Mouse (Mus musculus): ENCODE measurements around the gene Gpr84.

The Gpr84 gene

DNA sequence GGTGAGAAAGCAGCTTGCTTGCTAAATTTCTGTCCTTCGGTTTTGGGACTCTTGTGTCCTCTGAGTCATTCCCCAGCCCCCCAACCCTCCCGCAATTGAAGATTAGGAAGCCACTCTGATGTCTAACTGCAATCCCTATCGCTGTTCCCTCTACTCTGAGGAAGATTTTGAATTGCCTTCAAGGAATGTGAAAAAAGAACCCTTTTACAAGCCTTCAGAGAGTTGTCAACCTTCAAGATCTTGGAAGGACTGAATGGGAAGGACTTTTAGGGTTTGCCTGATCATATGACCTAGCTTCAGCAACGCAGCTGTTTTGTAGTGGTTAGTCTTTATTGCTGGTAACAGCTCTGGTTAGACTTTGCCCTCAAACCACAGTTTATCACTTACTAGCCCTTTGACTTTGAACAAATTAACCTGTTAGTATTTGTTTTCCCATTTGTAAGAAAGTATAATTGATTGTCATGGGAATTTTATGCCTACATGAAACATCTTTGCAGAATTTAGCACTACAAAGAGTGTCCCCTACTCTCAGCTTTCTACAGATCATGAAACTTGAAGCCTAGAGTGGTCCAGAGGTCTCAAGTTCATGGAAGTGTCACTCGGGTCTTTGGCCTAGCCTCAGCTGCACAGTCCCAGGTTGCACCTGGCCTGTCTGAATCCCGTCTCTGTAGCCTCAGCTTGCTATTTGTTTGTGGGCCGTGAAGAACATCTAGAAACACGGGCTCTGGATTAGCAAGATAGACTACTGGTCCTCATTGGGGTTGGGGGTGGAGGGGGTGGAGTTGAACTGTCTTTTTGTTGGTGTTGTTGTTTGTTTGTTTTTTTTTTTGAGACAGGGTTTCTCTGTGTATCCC, 4.4 kb downstream of the Gpr84 start:
- DNase-seq (ENCODE audit: low spot score): no peak

DNA sequence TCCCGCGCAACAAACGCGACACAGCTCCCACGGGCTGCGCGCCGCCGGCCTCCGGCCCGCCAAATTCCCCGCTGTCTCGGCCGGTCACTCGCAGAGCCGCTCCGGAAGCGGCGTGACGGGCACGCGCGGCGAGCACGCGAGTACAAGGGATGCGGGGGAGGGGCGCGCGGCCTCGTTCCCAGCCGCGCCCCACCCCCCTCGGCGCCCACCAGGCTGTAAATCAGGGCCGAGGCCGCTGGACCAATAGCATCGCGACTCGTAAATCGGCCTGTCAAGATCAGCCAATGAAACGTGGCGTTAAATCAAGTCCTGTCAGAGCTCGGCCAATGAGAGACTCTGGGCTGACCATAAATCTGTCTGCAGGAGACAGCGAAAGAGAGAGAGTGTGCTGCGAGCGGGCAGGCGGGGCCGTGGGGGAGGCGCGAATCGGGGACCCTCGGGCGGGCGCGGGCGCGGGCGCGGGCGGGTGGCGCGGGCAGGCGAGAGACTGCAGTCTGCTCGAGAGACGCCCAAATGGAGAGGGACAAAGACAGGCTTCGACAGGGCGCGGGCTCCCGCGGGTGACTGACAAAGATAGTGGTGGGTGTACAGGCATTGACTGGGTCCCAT, 5.2 kb downstream of the Gpr84 start:
- DNase-seq (ENCODE audit: low spot score): peak; percentile 93

DNA sequence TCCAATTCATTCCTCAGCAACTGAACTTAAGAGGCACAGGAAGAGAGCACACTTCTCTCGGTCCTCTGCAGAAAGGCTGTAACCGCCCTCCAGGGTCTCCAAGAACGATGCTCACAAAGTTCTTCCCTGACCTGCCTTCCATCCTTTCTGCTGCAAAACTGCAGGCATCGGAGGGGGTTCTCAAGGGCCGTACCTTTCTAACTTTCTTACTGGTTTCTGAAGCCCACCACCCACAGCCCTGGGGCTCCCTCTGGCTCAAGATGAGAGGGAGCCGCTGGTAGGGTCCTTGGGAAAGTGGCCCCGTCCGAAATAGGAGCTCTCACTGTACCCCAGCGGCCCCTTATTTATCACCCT, 5.8 kb downstream of the Gpr84 start:
- DNase-seq (ENCODE audit: low spot score): no peak

DNA sequence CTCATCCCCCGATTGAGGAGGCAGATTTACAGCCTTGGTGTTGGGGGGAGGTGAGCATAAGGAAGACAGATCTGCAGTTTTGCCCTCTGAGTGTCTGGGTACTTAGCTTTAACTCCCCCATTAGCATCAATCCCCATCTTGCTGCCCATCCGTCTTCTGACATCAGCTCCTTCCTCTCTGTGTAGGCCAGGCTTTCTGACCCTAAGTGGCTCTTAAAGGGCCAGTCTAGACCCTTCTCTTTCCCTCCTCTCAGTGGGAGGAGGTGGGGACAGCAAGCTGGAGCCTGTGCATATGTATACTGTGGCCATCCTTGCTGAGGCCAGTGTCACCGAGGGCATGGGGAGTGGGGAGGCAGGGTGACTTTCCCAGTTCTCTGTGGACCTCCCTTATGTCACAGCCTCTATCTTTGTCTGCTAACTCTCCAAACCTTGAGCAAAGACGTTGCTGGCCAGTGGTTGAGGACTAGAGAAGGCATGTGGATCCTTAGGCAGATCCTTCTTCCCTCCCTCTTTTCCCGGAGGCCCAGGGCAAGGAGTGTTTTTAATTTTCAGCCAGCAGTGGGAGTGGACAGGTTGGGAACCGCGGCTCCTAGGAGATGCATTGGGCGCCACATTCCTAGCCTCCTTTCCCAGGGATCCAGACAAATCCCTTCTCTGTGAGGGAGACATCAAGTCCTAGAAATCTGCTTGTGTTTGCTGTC, 6.3 kb downstream of the Gpr84 start:
- no peak for DNase-seq (ENCODE audit: low spot score)

DNA sequence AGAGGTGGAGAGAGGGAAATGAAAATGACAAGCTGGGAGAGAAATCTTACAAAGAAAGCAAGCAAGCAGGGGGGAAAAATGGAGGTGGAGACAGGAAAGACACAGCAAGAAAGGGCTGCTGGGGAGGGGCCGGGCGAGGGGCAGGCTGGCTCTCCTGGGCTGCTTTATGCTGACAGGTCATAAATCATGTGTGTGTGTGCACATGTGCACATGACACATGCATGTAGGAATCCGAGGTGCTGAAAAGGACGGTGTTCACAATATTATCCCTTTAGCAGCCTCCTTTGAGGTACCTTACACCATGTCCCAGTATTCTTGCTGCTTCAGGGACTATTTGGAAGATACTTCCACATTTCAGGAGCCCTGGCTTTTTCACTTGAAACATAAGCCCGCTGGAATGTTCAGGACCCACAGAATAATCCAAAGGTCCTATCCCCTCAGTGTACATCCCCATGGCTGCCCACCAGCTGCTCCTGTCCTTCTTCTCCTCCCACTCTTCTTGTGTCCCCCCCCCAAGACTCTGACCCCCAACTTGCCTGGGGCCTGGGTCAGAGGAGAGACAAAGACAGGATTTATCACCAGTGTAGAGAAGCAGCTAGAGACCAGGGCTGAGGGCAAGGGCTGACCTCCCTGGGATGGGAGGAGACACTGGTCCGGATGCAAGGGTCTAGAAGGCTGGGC, 7.9 kb downstream of the Gpr84 start:
- no peak for DNase-seq (ENCODE audit: low spot score)

DNA sequence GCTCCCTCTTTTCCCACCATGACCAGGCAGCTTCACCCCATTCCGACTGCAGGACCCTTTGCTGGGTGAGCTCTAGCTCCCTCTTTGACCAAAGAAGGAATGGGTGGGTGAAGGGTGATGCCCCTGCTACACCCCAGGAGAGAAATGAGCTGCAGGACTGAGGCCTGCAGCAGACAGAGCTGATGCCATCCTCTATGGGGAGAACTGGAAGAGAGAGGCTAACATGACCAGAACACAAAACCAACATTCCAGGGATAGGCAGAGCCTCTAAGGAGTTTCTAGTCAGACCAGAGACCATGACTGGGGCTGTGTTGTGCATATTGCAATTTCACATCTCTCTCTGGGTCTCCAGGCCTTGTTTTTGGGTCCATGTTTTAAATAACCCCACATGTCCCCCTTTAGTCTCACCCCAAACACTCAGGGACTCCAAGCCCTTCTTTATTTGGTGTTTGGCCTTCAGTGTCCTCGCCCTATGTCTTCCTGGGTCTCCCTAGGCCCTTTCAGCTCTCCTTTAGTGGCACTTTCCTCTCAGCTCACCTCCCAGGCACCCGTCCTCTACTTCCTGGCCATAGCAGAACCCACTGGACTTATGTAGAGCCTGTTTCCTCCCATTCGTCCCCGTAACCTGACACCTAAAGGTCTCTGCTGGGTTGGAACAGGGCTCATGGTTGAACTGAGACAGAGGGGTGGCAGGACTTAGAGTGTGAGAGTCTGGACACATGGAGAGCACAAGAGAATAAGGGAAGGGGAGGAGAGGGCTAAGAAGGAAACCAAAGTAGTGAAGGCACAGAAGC, 8.7 kb downstream of the Gpr84 start:
- DNase-seq (ENCODE audit: low spot score): no peak

DNA sequence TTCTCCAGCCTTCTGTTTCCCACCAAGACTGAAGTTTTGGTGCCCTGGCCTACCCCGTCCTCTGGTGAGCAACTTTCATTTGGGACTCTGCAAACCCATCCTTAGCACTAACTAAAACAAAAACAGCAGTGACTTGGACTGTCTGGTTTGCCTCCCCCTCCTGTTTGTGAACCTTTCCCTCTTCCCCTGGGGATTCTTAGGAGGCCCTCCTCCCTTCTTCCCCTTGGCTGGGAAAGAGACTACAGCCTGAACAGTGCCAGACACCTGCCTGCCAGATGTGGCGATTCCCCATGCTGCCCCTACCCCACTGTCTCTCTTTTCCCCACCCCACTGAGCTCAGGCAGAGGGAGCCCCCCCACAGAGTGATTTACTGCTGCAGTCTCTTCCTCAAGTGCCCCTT, 9.4 kb downstream of the Gpr84 start:
- no peak for DNase-seq (ENCODE audit: low spot score)

DNA sequence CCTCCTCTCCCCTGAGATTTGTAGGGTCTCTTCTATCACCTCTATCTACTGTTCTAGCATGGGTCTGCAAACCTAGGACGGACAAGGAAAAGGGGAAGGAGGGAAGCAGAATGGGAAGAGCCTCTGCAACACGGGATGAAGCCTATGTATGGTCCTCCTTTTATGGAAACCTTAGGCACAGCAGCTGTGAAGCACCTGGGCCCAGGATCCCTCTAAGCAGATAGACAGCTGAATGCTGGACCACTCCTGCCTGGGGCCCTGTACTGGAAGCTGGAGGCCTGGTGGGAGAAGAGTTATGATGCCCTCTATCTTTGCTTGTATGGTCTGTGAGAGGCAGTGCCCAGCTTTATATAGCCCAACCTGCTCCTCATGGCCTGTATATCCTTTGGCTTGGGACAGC, 9.9 kb downstream of the Gpr84 start:
- no peak for DNase-seq (ENCODE audit: low spot score)

DNA sequence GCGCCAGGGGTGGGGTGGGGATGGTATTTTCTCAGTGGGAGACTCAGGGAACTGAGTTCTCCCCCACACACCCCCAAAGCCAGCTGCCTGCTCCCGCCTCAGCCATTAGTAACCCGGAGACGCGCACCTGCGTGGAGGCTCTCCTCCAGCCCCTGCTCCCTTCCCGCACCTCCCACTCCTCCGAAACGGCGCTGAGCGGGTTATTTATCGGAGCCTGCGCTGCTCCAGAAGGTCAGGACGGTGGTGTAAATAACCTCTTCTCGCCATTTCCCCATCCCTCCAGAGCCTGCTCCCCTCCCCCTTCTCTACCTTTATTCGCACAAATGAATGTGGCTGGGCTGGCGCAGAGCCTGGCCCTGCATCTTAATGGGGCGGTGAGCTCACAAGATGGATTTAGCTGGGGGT, 10.3 kb downstream of the Gpr84 start:
- no peak for DNase-seq (ENCODE audit: low spot score)

DNA sequence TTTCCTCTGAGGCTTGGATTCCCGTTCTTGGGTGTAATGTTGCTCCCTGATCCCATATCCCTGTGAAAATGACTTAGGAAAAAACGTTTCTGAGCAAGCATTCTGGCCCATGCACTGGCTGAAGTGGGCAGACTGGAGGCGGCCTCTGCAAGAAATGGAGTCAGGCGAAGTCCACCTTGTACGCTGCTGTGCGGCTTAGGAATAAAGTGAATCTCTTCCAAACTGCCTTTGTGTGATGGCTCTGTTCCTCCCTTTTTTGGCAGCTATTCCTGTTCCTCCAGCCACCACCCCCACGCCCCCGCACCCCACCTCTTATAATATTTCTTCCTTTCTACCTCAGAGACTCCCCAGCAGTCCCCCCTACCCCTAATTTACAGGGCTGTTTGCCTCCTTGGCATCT, 10.8 kb downstream of the Gpr84 start:
- DNase-seq (ENCODE audit: low spot score): no peak

DNA sequence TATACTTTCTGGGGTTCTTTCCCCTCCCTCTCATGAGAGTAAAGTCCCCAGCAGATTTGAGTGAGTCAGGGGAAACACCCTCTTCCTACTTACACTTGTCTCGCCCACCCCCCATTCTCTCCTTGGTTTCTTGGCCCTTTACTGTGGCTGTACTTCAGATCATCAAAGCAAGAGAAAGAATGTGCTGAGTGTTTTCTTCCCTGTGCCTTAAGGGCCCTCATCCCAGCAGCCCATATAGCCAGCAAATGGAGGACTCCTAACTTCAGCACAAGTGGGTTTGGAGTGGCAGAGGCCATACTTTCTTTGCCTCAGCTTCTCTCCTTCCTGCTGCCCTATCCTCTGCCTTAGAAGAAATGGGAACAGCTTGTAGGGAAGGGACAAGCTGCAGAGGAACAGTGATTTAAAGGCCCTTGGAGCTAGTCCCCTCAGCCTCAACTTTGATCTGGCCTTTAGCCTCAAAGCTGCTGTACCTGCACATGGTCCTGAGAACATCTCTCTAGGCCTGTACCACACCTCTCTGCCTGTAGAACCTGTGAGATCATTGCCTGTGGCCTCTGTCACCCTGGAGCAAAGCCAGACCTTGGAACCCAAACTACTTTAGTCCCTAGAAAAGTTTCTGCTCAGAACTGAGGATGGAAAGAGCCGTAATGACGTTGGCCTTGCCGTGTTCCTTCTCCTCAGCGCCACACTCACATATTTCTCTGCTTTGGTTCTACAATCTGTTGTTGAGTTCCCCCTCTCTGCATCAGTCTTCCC, 11.4 kb downstream of the Gpr84 start:
- DNase-seq (ENCODE audit: low spot score): no peak

DNA sequence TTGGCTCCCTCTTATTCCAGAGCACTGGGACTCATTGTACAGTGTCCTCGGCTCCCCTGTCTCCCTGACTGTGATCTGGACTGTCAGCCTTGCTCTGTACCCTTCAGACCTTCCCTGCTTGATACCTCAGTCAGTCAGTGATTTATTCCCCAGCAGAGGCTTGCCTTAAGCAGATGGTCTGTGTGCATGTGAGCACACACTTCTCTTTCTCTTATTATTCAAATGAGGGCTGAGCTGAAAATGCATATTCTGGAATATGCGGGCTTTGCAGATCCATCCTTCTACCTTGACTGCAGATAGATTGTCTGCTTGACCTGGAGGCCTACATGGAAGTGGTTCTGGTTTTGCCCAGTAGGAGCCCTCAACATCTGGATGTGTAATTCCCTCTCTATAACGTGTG, 12.4 kb downstream of the Gpr84 start:
- DNase-seq (ENCODE audit: low spot score): no peak

DNA sequence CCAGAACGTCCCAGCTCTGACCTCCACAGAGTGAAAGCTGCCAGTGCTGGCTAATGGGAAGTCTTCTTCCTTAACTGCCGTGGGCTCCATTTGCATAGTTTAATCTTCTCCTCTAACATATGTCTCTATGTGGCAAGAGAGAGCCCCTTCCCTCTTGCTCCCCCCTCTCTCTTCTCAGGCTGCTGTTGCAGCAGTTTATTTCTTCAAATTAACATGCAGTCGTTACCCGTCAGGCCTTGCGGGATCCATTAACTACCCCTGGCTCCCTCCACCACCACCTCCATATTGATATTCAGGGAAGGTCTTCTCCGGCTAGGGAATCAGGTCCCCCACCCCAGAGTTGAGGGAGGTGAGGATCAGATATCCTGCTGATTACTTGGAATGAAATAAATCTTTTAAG, 13.1 kb downstream of the Gpr84 start:
- DNase-seq (ENCODE audit: low spot score): no peak

DNA sequence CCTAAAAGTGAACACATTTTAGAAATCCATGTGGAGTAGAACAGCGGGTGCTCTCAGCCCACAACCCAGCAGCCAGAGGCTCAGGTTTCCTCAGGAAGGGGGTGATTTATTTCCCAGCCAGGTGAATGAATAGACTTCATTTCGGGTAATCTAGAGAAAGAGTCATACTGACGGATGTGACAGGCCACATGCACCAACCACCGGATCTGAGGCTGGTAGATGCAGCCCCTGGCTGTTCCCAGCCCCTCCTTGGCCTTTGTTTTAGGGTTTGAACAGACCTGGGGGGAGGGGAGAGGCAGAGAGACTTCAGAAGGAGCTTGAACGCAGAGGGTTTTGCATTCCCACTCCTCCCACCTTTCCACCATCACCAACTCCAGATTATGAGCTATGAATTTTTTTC, 14.6 kb downstream of the Gpr84 start:
- no peak for DNase-seq (ENCODE audit: low spot score)

DNA sequence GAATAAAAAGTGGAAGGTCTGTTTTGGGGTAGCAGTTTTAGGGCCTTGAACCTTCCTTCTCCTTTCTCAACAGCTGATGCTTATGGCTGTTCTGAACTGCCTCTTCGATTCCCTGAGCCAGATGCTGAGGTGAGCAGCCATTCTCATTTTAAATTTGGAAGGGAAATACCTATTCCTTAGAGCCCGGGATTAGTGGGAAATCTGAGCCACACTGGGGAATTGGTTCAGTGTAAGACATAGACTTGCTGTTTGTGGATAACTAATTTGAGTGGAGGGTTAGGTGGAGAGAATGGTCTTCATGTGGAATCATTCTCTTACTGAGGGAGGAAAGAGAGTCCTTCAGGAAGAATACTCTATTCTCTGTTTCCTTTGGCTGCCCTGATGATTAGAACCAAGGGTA, 15.8 kb downstream of the Gpr84 start:
- DNase-seq (ENCODE audit: low spot score): no peak

DNA sequence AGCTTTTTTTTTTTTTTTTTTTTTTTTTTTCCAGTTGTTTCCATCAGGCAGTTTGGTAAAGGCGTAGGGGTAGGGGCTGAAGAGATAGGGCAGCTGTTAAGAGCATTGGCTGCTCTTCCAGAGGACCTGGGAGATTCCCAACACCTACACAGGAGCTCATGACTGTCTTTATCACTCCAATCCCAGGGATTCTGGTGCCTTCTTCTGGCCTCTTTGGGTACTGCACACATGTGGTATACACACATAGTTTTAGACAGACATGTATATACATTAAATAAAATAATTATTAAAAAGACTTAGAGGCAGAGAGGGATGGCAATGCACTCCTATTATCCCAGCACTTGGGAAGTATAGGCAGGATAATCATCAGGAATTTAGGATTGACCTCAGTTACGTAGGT, 17.0 kb downstream of the Gpr84 start:
- DNase-seq (ENCODE audit: low spot score): no peak

DNA sequence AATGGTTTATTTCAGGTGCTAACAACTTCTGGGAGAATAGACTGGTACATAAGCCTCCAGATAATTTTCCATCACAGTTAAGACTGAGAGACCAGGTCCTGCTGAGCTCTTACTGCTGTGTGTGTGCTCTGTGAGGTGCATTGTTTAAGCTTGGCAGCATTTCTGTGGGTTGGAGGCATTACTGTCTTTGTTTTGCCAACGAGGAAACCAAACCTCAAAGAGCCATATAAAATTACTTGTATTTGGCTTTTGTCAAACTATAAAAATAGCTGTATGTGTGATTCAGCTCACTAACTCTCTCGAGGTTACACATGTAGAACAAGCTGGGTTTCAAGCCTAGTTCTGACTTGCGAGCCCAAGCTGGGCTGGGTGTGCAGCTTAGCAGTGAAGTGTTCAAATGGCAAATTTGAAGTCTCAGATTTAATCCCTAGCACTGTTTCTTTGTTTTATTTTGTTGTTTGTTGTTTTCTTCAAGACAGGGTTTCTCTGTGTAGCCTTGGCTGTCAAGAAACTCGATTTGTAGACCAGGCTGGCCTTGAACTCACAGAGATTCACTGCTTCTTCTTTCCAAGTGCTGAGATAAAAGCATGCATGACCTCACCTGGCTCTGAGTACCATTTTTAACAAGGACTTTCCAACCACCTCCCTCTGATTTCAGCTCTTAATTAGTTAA, 17.6 kb downstream of the Gpr84 start:
- no peak for DNase-seq (ENCODE audit: low spot score)

DNA sequence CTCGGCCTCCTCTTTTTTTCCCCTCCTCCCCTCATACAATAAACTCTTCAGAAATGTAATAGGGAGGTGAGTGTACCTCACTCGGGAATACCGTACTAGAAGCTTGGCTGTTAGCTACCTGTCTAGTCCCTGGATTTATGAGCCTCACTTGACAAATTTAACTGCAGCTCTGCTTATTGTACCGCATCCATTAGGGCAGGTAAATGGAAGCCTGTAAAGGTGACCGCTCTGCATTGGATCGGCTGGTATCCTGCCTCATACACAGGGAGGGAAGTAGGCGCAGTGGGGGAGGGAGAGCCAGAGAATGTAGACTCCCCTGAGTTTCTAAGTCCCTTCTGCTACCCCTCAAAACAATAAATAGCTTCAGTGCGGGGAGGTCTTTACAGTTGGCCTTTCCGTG, 19.6 kb downstream of the Gpr84 start:
- DNase-seq (ENCODE audit: low spot score): no peak

DNA sequence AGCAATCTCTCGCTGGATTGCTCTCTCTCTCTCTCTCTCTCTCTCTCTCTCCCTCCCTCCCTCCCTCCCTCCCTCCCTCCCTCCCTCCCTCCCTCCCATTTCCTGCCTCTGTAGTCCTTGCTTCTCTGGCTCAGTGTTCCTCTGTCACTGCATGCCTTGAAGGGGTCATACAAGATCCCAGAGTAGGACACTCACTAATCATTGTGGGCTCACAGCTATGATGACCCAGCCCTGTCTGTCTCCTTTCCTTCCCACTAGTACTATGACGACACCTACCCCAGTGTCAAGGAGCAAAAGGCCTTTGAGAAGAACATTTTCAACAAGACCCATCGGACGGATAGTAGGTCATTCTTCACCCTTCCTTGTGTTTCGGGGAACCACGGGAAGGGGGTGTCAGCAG, 20.0 kb downstream of the Gpr84 start:
- DNase-seq (ENCODE audit: low spot score): no peak

DNA sequence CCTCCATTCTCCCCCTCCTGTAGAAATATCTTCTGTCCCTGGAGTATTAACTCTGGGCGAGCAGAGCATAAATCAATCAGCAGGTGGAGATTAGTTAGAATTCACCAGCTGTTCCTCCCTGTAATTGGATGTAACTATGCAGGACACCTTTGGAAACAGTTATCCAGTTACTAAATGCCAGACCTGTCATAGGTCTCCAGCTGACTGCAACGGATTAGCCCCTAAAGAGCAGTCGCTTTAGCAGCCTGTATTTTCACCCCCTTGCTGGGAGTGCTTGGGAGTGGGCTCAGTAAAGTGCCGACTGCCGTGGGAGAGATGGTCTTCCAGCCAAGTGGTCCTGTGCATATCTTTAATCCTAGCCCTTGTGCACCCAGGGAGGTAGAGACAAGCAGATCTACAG, 20.8 kb downstream of the Gpr84 start:
- no peak for DNase-seq (ENCODE audit: low spot score)
